Mouse (Mus musculus): ENCODE measurements around the gene Dap. TPM values are rescaled to one million over a fixed set of nuclear protein-coding genes. Genes with fewer than 3 reads are reported as not detected.

Gene Dap
- total and polyA plus RNA-seq, 2 experiments: 53.6 to 156 TPM

DNA sequence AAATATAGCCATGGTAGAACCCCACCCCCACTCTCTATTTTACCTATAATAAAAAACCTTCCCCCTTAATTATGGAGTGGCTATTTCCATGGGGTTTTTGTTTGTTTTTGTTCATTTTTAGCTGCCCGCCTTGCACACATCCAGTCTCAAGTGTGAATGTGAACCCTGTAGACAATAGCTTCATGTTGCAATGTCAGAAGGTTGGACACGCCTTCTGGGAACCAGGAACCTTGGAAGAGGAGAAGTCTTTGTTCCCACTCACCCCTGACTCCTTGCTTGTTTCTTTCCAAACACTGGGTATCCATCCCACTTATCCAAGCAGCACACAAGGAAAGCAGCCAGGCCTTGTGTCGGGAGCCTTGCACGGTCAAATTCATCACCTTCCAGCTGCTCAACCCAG lies 94.9 kb downstream of the Dap start:
- no peak for DNase-seq (ENCODE audit: extremely low read depth, low read depth, low spot score)
- no peak overlapping the region for H3K27ac ChIP-seq (replicated peaks; ENCODE audit: insufficient read depth, low read depth, low read length)
- no peak for TF ChIP-seq POLR2A (IDR thresholded peaks at IDR 0.05; ENCODE audit: extremely low read depth, insufficient read depth, low read length)
- TF ChIP-seq CTCF (IDR thresholded peaks at IDR 0.05; ENCODE audit: low read depth, low read length): no peak
- no peaks in the 10 kb centered on the region for H3K27me3 ChIP-seq (ENCODE audit: control insufficient read depth, insufficient read depth, low read length)
- H3K4me3 ChIP-seq (ENCODE audit: insufficient read depth, low read depth, low read length): no peak overlapping the region
- peaks cover 2% of the 10 kb centered on the region; the same call in 1 of the 2 replicates for H3K36me3 ChIP-seq (ENCODE audit: control insufficient read depth, insufficient read depth, low read length)
- no peaks in the 10 kb centered on the region for H3K4me1 ChIP-seq (ENCODE audit: control insufficient read depth, insufficient read depth, low read length)
- H3K79me2 ChIP-seq (ENCODE audit: control insufficient read depth, insufficient read depth, low read length): peaks cover 3% of the 10 kb centered on the region; the same call in 1 of the 2 replicates
- WGBS: 93% methylated on average over 4 of the region's 4 CpGs
- no peak overlapping the region for H3K9ac ChIP-seq (ENCODE audit: low read depth, low read length)

DNA sequence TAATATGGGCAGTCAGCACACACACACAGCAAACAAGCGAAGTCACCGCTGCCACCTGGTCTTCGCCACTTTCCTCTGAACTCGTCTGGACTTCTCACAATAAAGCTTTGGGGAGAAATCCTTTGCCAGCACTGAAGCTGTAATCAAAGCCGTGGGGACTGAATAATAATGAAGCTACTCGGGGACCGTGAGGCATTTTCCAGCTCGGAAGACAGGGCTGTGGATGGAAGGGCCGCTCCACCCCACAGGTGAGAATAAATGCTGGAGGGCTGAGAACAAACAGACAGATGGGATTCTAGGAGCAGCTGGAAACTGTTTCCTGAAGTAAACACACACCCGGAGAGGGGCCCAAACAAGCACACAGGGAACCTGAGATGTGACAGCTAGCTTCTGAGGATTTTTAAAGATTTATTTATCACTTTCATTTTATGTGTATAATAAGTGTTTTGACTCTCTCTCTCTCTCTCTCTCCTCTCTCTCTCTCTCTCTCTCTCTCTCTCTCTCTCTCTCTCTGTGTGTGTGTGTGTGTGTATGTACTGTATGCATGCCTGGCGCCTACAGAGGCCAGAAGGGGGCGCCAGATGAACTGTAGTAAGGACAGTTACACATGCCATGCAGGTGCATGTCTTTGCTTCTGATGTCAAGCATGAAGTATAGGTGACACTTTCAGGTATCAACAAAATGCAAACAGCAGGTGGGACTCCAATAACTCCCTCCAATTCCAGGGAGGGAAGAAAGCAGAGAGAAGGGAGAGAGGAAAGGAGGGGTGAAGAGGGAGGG lies 96.7 kb downstream of the Dap start:
- Histone ChIP-seq H3K79me2 (ENCODE audit: control insufficient read depth, insufficient read depth, low read length) (peaks cover 3% of the 10 kb centered on the region; the same call in 1 of the 2 replicates), H3K27me3 (ENCODE audit: control insufficient read depth, insufficient read depth, low read length) (no peaks in the 10 kb centered on the region), H3K36me3 (ENCODE audit: control insufficient read depth, insufficient read depth, low read length) (peaks cover 7% of the 10 kb centered on the region; the same call in 1 of the 2 replicates), H3K4me1 (ENCODE audit: control insufficient read depth, insufficient read depth, low read length) (no peaks in the 10 kb centered on the region), H3K9ac (ENCODE audit: low read depth, low read length) (no peak overlapping the region), H3K27ac (replicated peaks; ENCODE audit: insufficient read depth, low read depth, low read length) (no peak overlapping the region), H3K4me3 (ENCODE audit: insufficient read depth, low read depth, low read length) (no peak overlapping the region)
- WGBS: 80% methylated on average over 12 of the region's 12 CpGs
- TF ChIP-seq CTCF (IDR thresholded peaks at IDR 0.05; ENCODE audit: low read depth, low read length) (peak; percentile 46; the same call in 1 of the 2 replicates), POLR2A (IDR thresholded peaks at IDR 0.05; ENCODE audit: extremely low read depth, insufficient read depth, low read length) (no peak)
- no peak for DNase-seq (ENCODE audit: extremely low read depth, low read depth, low spot score)

DNA sequence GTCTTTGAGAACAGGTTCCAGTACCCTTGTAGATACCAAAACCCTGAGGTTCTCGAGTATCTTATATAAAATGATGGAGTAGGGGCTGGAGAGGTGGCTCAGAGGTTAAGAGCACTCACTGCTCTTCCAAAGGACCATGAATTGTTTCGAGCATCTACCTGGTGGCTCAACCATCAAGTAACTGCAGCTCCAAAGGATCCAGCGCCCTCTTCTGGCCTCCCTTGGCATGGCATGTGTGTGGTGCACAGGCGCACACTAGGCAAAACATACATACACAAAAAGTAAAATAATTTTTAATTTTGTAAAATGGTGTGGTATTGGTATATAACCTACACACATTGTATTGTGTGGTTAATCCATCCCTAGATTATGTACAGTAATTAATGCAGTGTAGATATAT lies 99.6 kb downstream of the Dap start:
- 89% methylated on average over 4 of the region's 4 CpGs for WGBS
- TF ChIP-seq CTCF (IDR thresholded peaks at IDR 0.05; ENCODE audit: low read depth, low read length) (peak; percentile 77), POLR2A (IDR thresholded peaks at IDR 0.05; ENCODE audit: extremely low read depth, insufficient read depth, low read length) (no peak)
- Histone ChIP-seq H3K4me3 (ENCODE audit: insufficient read depth, low read depth, low read length) (no peak overlapping the region), H3K9ac (ENCODE audit: low read depth, low read length) (no peak overlapping the region), H3K36me3 (ENCODE audit: control insufficient read depth, insufficient read depth, low read length) (peaks cover 7% of the 10 kb centered on the region; the same call in 1 of the 2 replicates), H3K27me3 (ENCODE audit: control insufficient read depth, insufficient read depth, low read length) (no peaks in the 10 kb centered on the region), H3K79me2 (ENCODE audit: control insufficient read depth, insufficient read depth, low read length) (peaks cover 2% of the 10 kb centered on the region; the same call in 1 of the 2 replicates), H3K27ac (replicated peaks; ENCODE audit: insufficient read depth, low read depth, low read length) (no peak overlapping the region), H3K4me1 (ENCODE audit: control insufficient read depth, insufficient read depth, low read length) (no peaks in the 10 kb centered on the region)
- no peak for DNase-seq (ENCODE audit: extremely low read depth, low read depth, low spot score)

Other genes with a start within 250 kb of the Dap start
- 13.1 and 14.4 TPM in 2 replicates for gene Ankrd33b, start 143.4 kb downstream of the Dap start, total RNA-seq (2014; rRNA removed)
- 9.1 and 14.1 TPM in 2 replicates for gene Ankrd33b, start 143.4 kb downstream of the Dap start, polyA plus RNA-seq (2012; rRNA removed)
- gene Ropn1l, start 229.4 kb downstream of the Dap start, total RNA-seq (2014; rRNA removed): 12.1 and 13.0 TPM in 2 replicates
- gene Ropn1l, start 229.4 kb downstream of the Dap start, polyA plus RNA-seq (2012; rRNA removed): 8.0 and 8.5 TPM in 2 replicates

Data from liver, adult 2 months (tissue).